Mouse (Mus musculus): ENCODE results near the gene Myd88. TPM values are rescaled to one million over a fixed set of nuclear protein-coding genes. Genes with fewer than 3 reads are reported as not detected.

Gene Myd88
- total and polyA plus RNA-seq, 2 experiments: 4.8 to 11.3 TPM

DNA sequence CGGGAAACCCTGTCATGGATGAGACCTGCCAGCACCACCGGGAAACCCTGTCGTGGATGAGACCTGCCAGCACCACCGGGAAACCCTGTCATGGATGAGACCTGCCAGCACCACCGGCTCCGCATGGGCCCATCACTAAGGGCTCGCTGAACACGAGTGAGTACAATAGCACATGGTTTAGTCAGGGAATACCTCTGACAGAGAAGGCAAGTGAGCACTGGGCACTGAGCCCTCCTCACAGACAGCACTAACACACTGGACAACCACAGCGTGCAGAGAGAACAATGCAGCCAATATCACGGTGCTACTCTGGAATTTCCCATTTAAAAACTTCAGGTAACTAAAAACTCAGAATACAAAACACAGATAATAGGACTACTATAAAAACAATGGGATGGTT, 28.1 kb downstream of the Myd88 start:
- Histone ChIP-seq H3K36me3 (ENCODE audit: control insufficient read depth, insufficient read depth, low read length) (no peaks in the 10 kb centered on the region), H3K4me1 (ENCODE audit: control insufficient read depth, insufficient read depth, low read length) (peaks cover 9% of the 10 kb centered on the region; the same call in 1 of the 2 replicates), H3K27ac (replicated peaks; ENCODE audit: insufficient read depth, low read depth, low read length) (no peak overlapping the region), H3K79me2 (ENCODE audit: control insufficient read depth, insufficient read depth, low read length) (peaks cover 25% of the 10 kb centered on the region; the same call in 1 of the 2 replicates), H3K9ac (ENCODE audit: low read depth, low read length) (no peak overlapping the region), H3K4me3 (ENCODE audit: insufficient read depth, low read depth, low read length) (no peak overlapping the region), H3K27me3 (ENCODE audit: control insufficient read depth, insufficient read depth, low read length) (no peaks in the 10 kb centered on the region)
- WGBS: 91% methylated on average over 10 of the region's 10 CpGs
- TF ChIP-seq CTCF (IDR thresholded peaks at IDR 0.05; ENCODE audit: low read depth, low read length) (no peak), POLR2A (IDR thresholded peaks at IDR 0.05; ENCODE audit: extremely low read depth, insufficient read depth, low read length) (no peak)
- no peak for DNase-seq (ENCODE audit: extremely low read depth, low read depth, low spot score)

- H3K9ac ChIP-seq (ENCODE audit: low read depth, low read length): no peak overlapping the region
- DNase-seq (ENCODE audit: extremely low read depth, low read depth, low spot score): peak; percentile 96
- H3K4me1 ChIP-seq (ENCODE audit: control insufficient read depth, insufficient read depth, low read length): peaks cover 17% of the 10 kb centered on the region
- no peaks in the 10 kb centered on the region for H3K36me3 ChIP-seq (ENCODE audit: control insufficient read depth, insufficient read depth, low read length)
- H3K27me3 ChIP-seq (ENCODE audit: control insufficient read depth, insufficient read depth, low read length): no peaks in the 10 kb centered on the region
- peaks cover 18% of the 10 kb centered on the region; the same call in 1 of the 2 replicates for H3K79me2 ChIP-seq (ENCODE audit: control insufficient read depth, insufficient read depth, low read length)
- H3K27ac ChIP-seq (replicated peaks; ENCODE audit: insufficient read depth, low read depth, low read length): peak overlapping the region; percentile 76
- TF ChIP-seq CTCF (IDR thresholded peaks at IDR 0.05; ENCODE audit: low read depth, low read length): no peak
- TF ChIP-seq POLR2A (IDR thresholded peaks at IDR 0.05; ENCODE audit: extremely low read depth, insufficient read depth, low read length): no peak
- WGBS: 29% methylated on average over 1 of the region's 1 CpGs
- no peak overlapping the region for H3K4me3 ChIP-seq (ENCODE audit: insufficient read depth, low read depth, low read length)
These were observed 32.1 kb downstream of the Myd88 start for GRCm38 (mm10) chr9:119309067-119309466.

DNA sequence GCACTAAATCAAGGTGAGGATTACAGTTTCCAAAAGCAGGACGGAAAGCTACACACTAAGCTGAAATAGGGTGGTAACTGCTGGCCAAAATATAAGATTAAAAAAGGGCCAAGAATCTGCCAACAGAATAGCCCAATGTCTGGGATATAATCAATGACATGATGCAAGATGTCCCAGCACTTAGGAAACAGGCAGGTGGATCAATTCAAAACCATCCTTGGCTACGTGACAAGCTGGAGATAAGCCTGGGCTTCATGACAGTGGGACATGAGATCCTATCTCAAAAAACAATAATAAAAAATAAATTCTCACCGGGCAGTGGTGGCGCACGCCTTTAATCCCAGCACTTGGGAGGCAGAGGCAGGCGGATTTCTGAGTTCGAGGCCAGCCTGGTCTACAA, 35.3 kb downstream of the Myd88 start:
- DNase-seq (ENCODE audit: extremely low read depth, low read depth, low spot score): peak; percentile 96
- Histone ChIP-seq H3K36me3 (ENCODE audit: control insufficient read depth, insufficient read depth, low read length) (no peaks in the 10 kb centered on the region; the same call in 1 of the 2 replicates), H3K27ac (replicated peaks; ENCODE audit: insufficient read depth, low read depth, low read length) (peak overlapping the region; percentile 16), H3K27me3 (ENCODE audit: control insufficient read depth, insufficient read depth, low read length) (no peaks in the 10 kb centered on the region), H3K9ac (ENCODE audit: low read depth, low read length) (no peak overlapping the region), H3K79me2 (ENCODE audit: control insufficient read depth, insufficient read depth, low read length) (peaks cover 3% of the 10 kb centered on the region; the same call in 1 of the 2 replicates), H3K4me3 (ENCODE audit: insufficient read depth, low read depth, low read length) (no peak overlapping the region), H3K4me1 (ENCODE audit: control insufficient read depth, insufficient read depth, low read length) (peaks cover 17% of the 10 kb centered on the region)
- TF ChIP-seq CTCF (IDR thresholded peaks at IDR 0.05; ENCODE audit: low read depth, low read length) (no peak), POLR2A (IDR thresholded peaks at IDR 0.05; ENCODE audit: extremely low read depth, insufficient read depth, low read length) (no peak)
- WGBS: 19% methylated on average over 7 of the region's 7 CpGs

DNA sequence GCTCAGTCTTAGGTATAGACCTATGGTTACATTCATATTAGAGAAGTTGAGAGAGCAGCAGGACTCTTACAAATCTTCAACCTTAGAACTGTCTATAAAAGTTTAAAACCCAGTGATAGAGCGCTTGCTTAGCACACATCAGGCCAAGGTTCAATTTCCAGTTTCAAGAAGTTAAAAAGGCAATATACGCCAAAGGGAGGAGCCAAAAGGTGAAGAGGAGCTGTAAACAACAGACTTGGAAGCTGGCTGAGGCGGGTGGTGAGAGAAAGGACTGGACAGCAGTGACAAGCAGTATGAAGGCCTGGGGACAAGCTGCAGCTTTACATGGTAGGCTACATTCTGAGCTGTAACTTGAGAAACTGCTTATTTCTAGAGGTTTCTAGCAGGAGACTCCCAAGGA, 42.6 kb downstream of the Myd88 start:
- TF ChIP-seq CTCF (IDR thresholded peaks at IDR 0.05; ENCODE audit: low read depth, low read length) (no peak), POLR2A (IDR thresholded peaks at IDR 0.05; ENCODE audit: extremely low read depth, insufficient read depth, low read length) (no peak)
- no peak overlapping the region for H3K4me3 ChIP-seq (ENCODE audit: insufficient read depth, low read depth, low read length)
- peaks cover 9% of the 10 kb centered on the region; the same call in 1 of the 2 replicates for H3K4me1 ChIP-seq (ENCODE audit: control insufficient read depth, insufficient read depth, low read length)
- WGBS: 37% methylated on average over 3 of the region's 3 CpGs
- DNase-seq (ENCODE audit: extremely low read depth, low read depth, low spot score): peak; percentile 73
- H3K9ac ChIP-seq (ENCODE audit: low read depth, low read length): no peak overlapping the region
- no peaks in the 10 kb centered on the region for H3K79me2 ChIP-seq (ENCODE audit: control insufficient read depth, insufficient read depth, low read length)
- H3K27ac ChIP-seq (replicated peaks; ENCODE audit: insufficient read depth, low read depth, low read length): no peak overlapping the region; the same call in 1 of the 2 replicates
- H3K27me3 ChIP-seq (ENCODE audit: control insufficient read depth, insufficient read depth, low read length): no peaks in the 10 kb centered on the region
- H3K36me3 ChIP-seq (ENCODE audit: control insufficient read depth, insufficient read depth, low read length): no peaks in the 10 kb centered on the region

- Histone ChIP-seq H3K27ac (replicated peaks; ENCODE audit: insufficient read depth, low read depth, low read length) (no peak overlapping the region), H3K9ac (ENCODE audit: low read depth, low read length) (no peak overlapping the region), H3K4me3 (ENCODE audit: insufficient read depth, low read depth, low read length) (no peak overlapping the region), H3K79me2 (ENCODE audit: control insufficient read depth, insufficient read depth, low read length) (no peaks in the 10 kb centered on the region), H3K27me3 (ENCODE audit: control insufficient read depth, insufficient read depth, low read length) (no peaks in the 10 kb centered on the region), H3K4me1 (ENCODE audit: control insufficient read depth, insufficient read depth, low read length) (peaks cover 9% of the 10 kb centered on the region; the same call in 1 of the 2 replicates), H3K36me3 (ENCODE audit: control insufficient read depth, insufficient read depth, low read length) (no peaks in the 10 kb centered on the region)
- no peak for TF ChIP-seq CTCF (IDR thresholded peaks at IDR 0.05; ENCODE audit: low read depth, low read length)
- no peak for TF ChIP-seq POLR2A (IDR thresholded peaks at IDR 0.05; ENCODE audit: extremely low read depth, insufficient read depth, low read length)
- peak; percentile 80 for DNase-seq (ENCODE audit: extremely low read depth, low read depth, low spot score)
- WGBS: 29% methylated on average over 6 of the region's 6 CpGs
These were observed 43.5 kb downstream of the Myd88 start for GRCm38 (mm10) chr9:119297696-119298095.

GRCm38 (mm10) chr9:119290791-119291190, 50.4 kb downstream of the Myd88 start:
- Histone ChIP-seq H3K36me3 (ENCODE audit: control insufficient read depth, insufficient read depth, low read length) (no peaks in the 10 kb centered on the region), H3K4me3 (ENCODE audit: insufficient read depth, low read depth, low read length) (no peak overlapping the region), H3K79me2 (ENCODE audit: control insufficient read depth, insufficient read depth, low read length) (peaks cover 3% of the 10 kb centered on the region; the same call in 1 of the 2 replicates), H3K27me3 (ENCODE audit: control insufficient read depth, insufficient read depth, low read length) (no peaks in the 10 kb centered on the region), H3K27ac (replicated peaks; ENCODE audit: insufficient read depth, low read depth, low read length) (no peak overlapping the region), H3K9ac (ENCODE audit: low read depth, low read length) (no peak overlapping the region), H3K4me1 (ENCODE audit: control insufficient read depth, insufficient read depth, low read length) (no peaks in the 10 kb centered on the region)
- 95% methylated on average over 3 of the region's 3 CpGs for WGBS
- no peak for DNase-seq (ENCODE audit: extremely low read depth, low read depth, low spot score)
- no peak for TF ChIP-seq POLR2A (IDR thresholded peaks at IDR 0.05; ENCODE audit: extremely low read depth, insufficient read depth, low read length)
- TF ChIP-seq CTCF (IDR thresholded peaks at IDR 0.05; ENCODE audit: low read depth, low read length): no peak

Other genes with a start within 250 kb of the Myd88 start
- 0.37 and 0.40 TPM in 2 replicates for gene Plcd1, start 247.9 kb downstream of the Myd88 start, total RNA-seq (2014; rRNA removed)
- gene Plcd1, start 247.9 kb downstream of the Myd88 start, polyA plus RNA-seq (2012; rRNA removed): 0.45 and 0.93 TPM in 2 replicates
- gene Dlec1, start 238.9 kb downstream of the Myd88 start, total RNA-seq (2014; rRNA removed): 0.27 and 0.74 TPM in 2 replicates
- 0.31 and 0.32 TPM in 2 replicates for gene Dlec1, start 238.9 kb downstream of the Myd88 start, polyA plus RNA-seq (2012; rRNA removed)
- 755 and 780 TPM in 2 replicates for gene Acaa1b, start 184.3 kb downstream of the Myd88 start, total RNA-seq (2014; rRNA removed)
- 1,396 and 1,582 TPM in 2 replicates for gene Acaa1b, start 184.3 kb downstream of the Myd88 start, polyA plus RNA-seq (2012; rRNA removed)
- gene Gm47289, start 182.2 kb downstream of the Myd88 start, total RNA-seq (2014; rRNA removed): 0.07 TPM in 1 of 2 replicates, not detected in the other
- gene Gm47289, start 182.2 kb downstream of the Myd88 start, polyA plus RNA-seq (2012; rRNA removed): not detected in 2 replicates
- gene Slc22a13, start 132.3 kb downstream of the Myd88 start, total RNA-seq (2014; rRNA removed): 0.07 TPM in 1 of 2 replicates, not detected in the other
- 0.06 TPM in 1 of 2 replicates, not detected in the other for gene Slc22a13, start 132.3 kb downstream of the Myd88 start, polyA plus RNA-seq (2012; rRNA removed)
- 14.2 and 15.6 TPM in 2 replicates for gene Oxsr1, start 19.0 kb downstream of the Myd88 start, total RNA-seq (2014; rRNA removed)
- gene Oxsr1, start 19.0 kb downstream of the Myd88 start, polyA plus RNA-seq (2012; rRNA removed): 7.6 and 8.6 TPM in 2 replicates
- 155 and 170 TPM in 2 replicates for gene Acaa1a, start 1.7 kb downstream of the Myd88 start, total RNA-seq (2014; rRNA removed)
- 280 and 328 TPM in 2 replicates for gene Acaa1a, start 1.7 kb downstream of the Myd88 start, polyA plus RNA-seq (2012; rRNA removed)
- 204 and 276 TPM in 2 replicates for gene Xylb, start 16.0 kb upstream of the Myd88 start, total RNA-seq (2014; rRNA removed)
- 154 and 166 TPM in 2 replicates for gene Xylb, start 16.0 kb upstream of the Myd88 start, polyA plus RNA-seq (2012; rRNA removed)
- gene Slc22a14, start 24.1 kb upstream of the Myd88 start, total RNA-seq (2014; rRNA removed): not detected in 2 replicates
- not detected in 2 replicates for gene Slc22a14, start 24.1 kb upstream of the Myd88 start, polyA plus RNA-seq (2012; rRNA removed)
- gene Acvr2b, start 60.7 kb upstream of the Myd88 start, total RNA-seq (2014; rRNA removed): 3.7 and 4.2 TPM in 2 replicates
- 2.8 and 4.8 TPM in 2 replicates for gene Acvr2b, start 60.7 kb upstream of the Myd88 start, polyA plus RNA-seq (2012; rRNA removed)
- gene Exog, start 103.5 kb upstream of the Myd88 start, total RNA-seq (2014; rRNA removed): 0.92 and 1.1 TPM in 2 replicates
- gene Exog, start 103.5 kb upstream of the Myd88 start, polyA plus RNA-seq (2012; rRNA removed): 0.85 and 1.1 TPM in 2 replicates
- under 0.01 TPM in 1 of 2 replicates, not detected in the other for gene Scn5a, start 237.6 kb upstream of the Myd88 start, total RNA-seq (2014; rRNA removed)
- gene Scn5a, start 237.6 kb upstream of the Myd88 start, polyA plus RNA-seq (2012; rRNA removed): not detected in 2 replicates